9 mouse cellular contexts compared by ENCODE assay signal in the genomic region with DNA sequence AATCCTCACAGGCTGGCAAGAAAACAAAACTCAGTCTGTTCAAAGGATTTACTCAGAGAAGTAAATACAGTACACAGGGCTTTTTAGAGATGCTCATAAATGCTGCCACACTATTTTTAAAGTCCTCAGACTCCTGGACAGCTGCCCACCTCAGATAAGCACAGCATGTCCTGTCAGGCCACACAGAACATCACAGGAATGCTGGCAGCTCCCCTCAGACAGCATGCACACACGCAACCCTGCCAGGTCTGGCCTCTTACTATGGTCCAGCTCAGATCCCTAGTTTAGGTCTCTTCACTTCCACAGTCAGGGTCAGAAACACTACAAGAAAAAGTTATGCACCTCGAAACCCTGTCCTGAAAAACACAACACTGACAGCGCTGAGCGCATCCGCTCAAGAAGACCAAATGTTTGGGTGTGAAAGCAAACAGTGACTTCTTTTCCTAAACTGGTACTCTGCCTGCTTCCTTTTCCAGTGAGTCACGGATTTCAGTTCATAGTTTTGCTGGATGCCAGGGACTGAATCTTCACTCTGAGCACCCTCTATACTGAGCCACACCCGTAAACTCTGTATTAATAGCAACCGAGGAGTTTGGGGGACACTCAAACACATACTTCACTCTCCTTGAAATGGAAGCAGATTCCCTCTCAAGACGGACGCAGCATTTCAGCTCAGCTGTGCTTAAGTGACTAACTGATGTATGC.
DNase-seq lines count a peak whose midpoint lies in the region; ATAC-seq lines count a peak whose summit lies in the region.
"Had no signal": no experiment of that assay in that cellular context is flagged by ENCODE, and none has a peak within 500 bp of the region (broad histone marks: within the 10 kb centered on the region; RNA-seq: fewer than 3 reads in every experiment).

No protein-coding gene starts in this region.

- no peak for ATAC-seq in intestine, embryonic 15.5 days

- WGBS in intestine, embryonic 15.5 days, result 78% methylated on average over 10 of the region's 10 CpGs
- WGBS in hindbrain, embryonic 10.5 days, result 84% methylated on average over 10 of the region's 10 CpGs

- H3K27me3 ChIP-seq in intestine, embryonic 15.5 days (replicated peaks), result no peaks in the 10 kb centered on the region
- no peaks in the 10 kb centered on the region for H3K27me3 ChIP-seq in hindbrain, embryonic 10.5 days (ENCODE audit: insufficient read depth, poor library complexity, severe bottlenecking)
- H3K27me3 ChIP-seq: neural tube, embryonic 13.5 days had no signal

- peak; percentile 49 to 66 for DNase-seq in adrenal gland, adult (ENCODE audit: inconsistent age in 2 of 2, low spot score in 1 of 2)
- DNase-seq in adrenal gland, postnatal 10 days, result no peak
- peak; percentile 48 to 64 for DNase-seq in urinary bladder, adult 18-20 months (ENCODE audit: low spot score in 2 of 2)
- DNase-seq in urinary bladder, postnatal 10 days (ENCODE audit: low spot score), result no peak
- peak; percentile 55 for DNase-seq in kidney, postnatal 10 days
- no peak for DNase-seq in spleen, postnatal 10 days (ENCODE audit: low spot score in 2 of 2)
- no peak for DNase-seq in hindbrain, embryonic 10.5 days (ENCODE audit: low spot score)

- no peak overlapping the region for H3K9ac ChIP-seq in intestine, embryonic 15.5 days
- H3K9ac ChIP-seq: neural tube, embryonic 13.5 days had no signal

- peaks cover 11% of the 10 kb centered on the region for H3K9me3 ChIP-seq in intestine, embryonic 15.5 days
- 0 out of 2 replicates have a peak, but pooled peaks cover 5% of the 10 kb centered on the region for H3K9me3 ChIP-seq in hindbrain, embryonic 10.5 days

- no peak overlapping the region for H3K4me3 ChIP-seq in intestine, embryonic 15.5 days (replicated peaks)
- H3K4me3 ChIP-seq in hindbrain, embryonic 10.5 days, result no peak overlapping the region
- H3K4me3 ChIP-seq: neural tube, embryonic 13.5 days had no signal

- H3K4me2 ChIP-seq in intestine, embryonic 15.5 days (replicated peaks), result no peak overlapping the region
- H3K4me2 ChIP-seq: neural tube, embryonic 13.5 days had no signal

- H3K4me1 ChIP-seq in intestine, embryonic 15.5 days (replicated peaks), result no peaks in the 10 kb centered on the region
- peaks cover 2% of the 10 kb centered on the region; the same call in 1 of the 2 replicates for H3K4me1 ChIP-seq in hindbrain, embryonic 10.5 days (replicated peaks)

- H3K27ac ChIP-seq in intestine, embryonic 15.5 days, result no peak overlapping the region
- no peak overlapping the region for H3K27ac ChIP-seq in hindbrain, embryonic 10.5 days
- H3K27ac ChIP-seq: neural tube, embryonic 13.5 days had no signal

- H3K36me3 ChIP-seq in intestine, embryonic 15.5 days, result peaks cover 21% of the 10 kb centered on the region
- H3K36me3 ChIP-seq in hindbrain, embryonic 10.5 days, result peaks cover 6% of the 10 kb centered on the region; the same call in 1 of the 2 replicates

Comparison
In these comparisons a context has a peak if more than half of its experiments do, and no peak if none do; other contexts are left out.
1. DNase-seq: peak in adrenal gland, adult (2 of 2), urinary bladder, adult 18-20 months (2 of 2) and kidney, postnatal 10 days (single experiment); none in adrenal gland, postnatal 10 days (single experiment), urinary bladder, postnatal 10 days (single experiment), spleen, postnatal 10 days (0 of 2) and hindbrain, embryonic 10.5 days (single experiment).